Mouse (Mus musculus) megakaryocyte-erythroid progenitor cell, adult 5-6 weeks (primary cell): Measurements from ENCODE around the gene Ndufa4l2. TPM values are rescaled to one million over a fixed set of nuclear protein-coding genes. Genes with fewer than 3 reads are reported as not detected.

Experiments used
- ATAC-seq: replicated peaks from 2 replicates; pipeline ENCODE4 v1.8.0; 2016; ENCODE audit warnings: mild to moderate bottlenecking, inconsistent platforms; ENCODE audit not compliant: severe bottlenecking, poor library complexity, low FRiP score, low TSS enrichment
- total RNA-seq, 2 experiments: library from RNA; stranded (forward) in 1 of 2; stranded (reverse) in 1 of 2; fragments of 200-1000, 215-1000 nt in 1 of 2; fragments of >200 nt in 1 of 2; fragmentation: Nextera tagmentation in 1 of 2; gene quantifications; 2 replicates each; pipeline ENCODE4 v1.2.3; 2014 to 2017

Ndufa4l2 gene
- total RNA-seq, 2 experiments from 2014 or later, result not detected

GRCm38 (mm10) chr10:127509051-127509836 is 5.5 kb upstream of the Ndufa4l2 start:
- peak; percentile 35; the same call in 1 of the 2 replicates for ATAC-seq

GRCm38 (mm10) chr10:127509837-127510701 is 4.7 kb upstream of the Ndufa4l2 start:
- no peak for ATAC-seq

- no peak for ATAC-seq
Measured at GRCm38 (mm10) chr10:127510895-127511617, 3.7 kb upstream of the Ndufa4l2 start.

- no peak for ATAC-seq
Measured at GRCm38 (mm10) chr10:127511634-127512306, 3.0 kb upstream of the Ndufa4l2 start.

GRCm38 (mm10) chr10:127512307-127512666 is 2.5 kb upstream of the Ndufa4l2 start:
- no peak for ATAC-seq

GRCm38 (mm10) chr10:127512813-127513212 is 2.0 kb upstream of the Ndufa4l2 start:
- peak; percentile 61 for ATAC-seq

GRCm38 (mm10) chr10:127513501-127514091 is 1.2 kb upstream of the Ndufa4l2 start:
- peak; percentile 26; the same call in 1 of the 2 replicates for ATAC-seq

- no peak for ATAC-seq
Measured at GRCm38 (mm10) chr10:127514111-127514698, 562 bp upstream of the Ndufa4l2 start.

GRCm38 (mm10) chr10:127515271-127515982 is 660 bp downstream of the Ndufa4l2 start:
- ATAC-seq, result no peak

- no peak for ATAC-seq
Measured at GRCm38 (mm10) chr10:127515983-127516459, 1.3 kb downstream of the Ndufa4l2 start.

- ATAC-seq, result no peak
Measured at GRCm38 (mm10) chr10:127516576-127517260, 2.0 kb downstream of the Ndufa4l2 start.

GRCm38 (mm10) chr10:127517941-127518340 is 3.2 kb downstream of the Ndufa4l2 start:
- no peak for ATAC-seq

- ATAC-seq, result no peak
Measured at GRCm38 (mm10) chr10:127519041-127519701, 4.4 kb downstream of the Ndufa4l2 start.

- no peak for ATAC-seq
Measured at GRCm38 (mm10) chr10:127519903-127520713, 5.3 kb downstream of the Ndufa4l2 start.

GRCm38 (mm10) chr10:127520714-127521357 is 6.1 kb downstream of the Ndufa4l2 start:
- ATAC-seq, result no peak
